Mouse (Mus musculus): ENCODE measurements around the gene Ank3. TPM values are rescaled to one million over a fixed set of nuclear protein-coding genes. Genes with fewer than 3 reads are reported as not detected.

The Ank3 gene
- polyA plus RNA-seq, 1 experiment from 2014 or later: 44.7 TPM

DNA sequence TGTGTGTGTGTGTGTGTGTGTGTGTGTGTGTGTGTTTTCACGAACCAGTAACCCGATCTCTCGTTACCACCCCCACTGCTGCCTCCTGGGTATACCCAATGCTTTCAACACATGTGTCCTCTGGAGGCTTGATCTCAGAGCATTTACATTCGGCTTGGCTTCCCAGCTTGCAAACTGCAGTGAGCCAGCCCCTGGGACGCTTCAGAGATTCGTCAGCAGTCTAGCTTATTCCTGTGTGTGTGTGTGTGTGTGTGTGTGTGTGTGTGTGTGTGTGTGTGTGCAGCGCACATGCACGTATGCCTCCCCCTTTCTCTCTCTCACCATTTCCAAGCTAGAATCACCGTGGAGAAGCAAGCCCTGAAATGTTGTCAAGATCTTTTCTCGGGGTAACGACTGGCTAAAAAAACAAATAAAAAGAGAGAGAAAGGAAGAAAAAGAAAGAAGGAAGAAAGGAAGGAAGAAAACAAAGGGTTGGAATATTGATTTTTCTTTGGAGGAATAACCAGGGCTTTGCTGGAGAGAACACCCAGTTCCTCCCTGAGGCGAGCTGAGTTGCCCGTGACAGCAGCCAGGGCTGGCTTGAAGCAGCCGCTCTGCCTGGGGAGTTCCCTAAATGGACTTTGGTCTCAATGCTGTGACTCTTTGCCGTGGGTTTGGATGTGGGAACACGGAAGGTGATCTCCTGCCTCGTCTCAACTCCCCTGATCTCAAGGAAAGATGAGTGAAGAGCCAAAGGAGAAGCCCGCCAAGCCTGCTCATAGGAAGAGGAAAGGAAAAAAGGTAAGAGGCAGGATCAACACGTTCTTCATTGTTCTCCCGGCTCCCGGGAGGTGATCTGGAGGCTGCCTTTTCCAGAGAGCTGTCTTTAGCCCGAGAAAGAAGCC lies 135.2 kb downstream of the Ank3 start:
- Histone ChIP-seq H3K4me1 (replicated peaks) (peaks cover 54% of the 10 kb centered on the region), H3K4me3 (peak overlapping the region; percentile 52), H3K9me3 (no peaks in the 10 kb centered on the region), H3K27ac (peak overlapping the region; percentile 87), H3K36me3 (no peaks in the 10 kb centered on the region), H3K27me3 (ENCODE audit: insufficient read depth, poor library complexity, severe bottlenecking) (no peaks in the 10 kb centered on the region)
- 3% methylated on average over 22 of the region's 22 CpGs for WGBS
- DNase-seq (ENCODE audit: low spot score): peak; percentile 75

DNA sequence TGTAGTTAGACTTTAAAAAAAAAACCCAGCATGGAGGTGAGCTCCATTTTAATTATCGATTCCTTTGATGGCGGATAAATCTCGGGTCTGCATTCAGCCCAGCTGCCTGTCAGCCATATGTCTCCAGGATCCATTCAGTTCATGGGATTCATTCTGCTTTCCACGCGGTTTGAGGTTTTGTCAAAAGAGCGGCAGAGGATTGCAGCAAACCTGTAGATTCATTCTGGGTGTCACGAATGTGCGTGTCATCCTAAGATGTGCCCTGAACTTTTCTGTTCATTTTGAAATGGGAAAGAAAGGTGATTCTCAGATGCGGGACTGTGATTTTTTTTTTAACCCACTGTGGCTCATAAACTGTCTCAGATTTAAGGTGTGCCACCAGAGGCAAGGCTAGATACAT lies 136.1 kb downstream of the Ank3 start:
- peaks cover 54% of the 10 kb centered on the region for H3K4me1 ChIP-seq (replicated peaks)
- no peak for DNase-seq (ENCODE audit: low spot score)
- H3K27ac ChIP-seq: peak overlapping the region; percentile 87
- H3K27me3 ChIP-seq (ENCODE audit: insufficient read depth, poor library complexity, severe bottlenecking): no peaks in the 10 kb centered on the region
- no peaks in the 10 kb centered on the region for H3K36me3 ChIP-seq
- WGBS: 56% methylated on average over 9 of the region's 9 CpGs
- no peaks in the 10 kb centered on the region for H3K9me3 ChIP-seq
- peak overlapping the region; percentile 52 for H3K4me3 ChIP-seq

GRCm38 (mm10) chr10:69535123-69535930 lies 136.8 kb downstream of the Ank3 start:
- no peaks in the 10 kb centered on the region for H3K27me3 ChIP-seq (ENCODE audit: insufficient read depth, poor library complexity, severe bottlenecking)
- H3K4me3 ChIP-seq: peak overlapping the region; percentile 52
- H3K9me3 ChIP-seq: no peaks in the 10 kb centered on the region
- DNase-seq (ENCODE audit: low spot score): peak; percentile 53
- peaks cover 54% of the 10 kb centered on the region for H3K4me1 ChIP-seq (replicated peaks)
- WGBS: 50% methylated on average over 15 of the region's 15 CpGs
- no peaks in the 10 kb centered on the region for H3K36me3 ChIP-seq
- H3K27ac ChIP-seq: peak overlapping the region; percentile 87

DNA sequence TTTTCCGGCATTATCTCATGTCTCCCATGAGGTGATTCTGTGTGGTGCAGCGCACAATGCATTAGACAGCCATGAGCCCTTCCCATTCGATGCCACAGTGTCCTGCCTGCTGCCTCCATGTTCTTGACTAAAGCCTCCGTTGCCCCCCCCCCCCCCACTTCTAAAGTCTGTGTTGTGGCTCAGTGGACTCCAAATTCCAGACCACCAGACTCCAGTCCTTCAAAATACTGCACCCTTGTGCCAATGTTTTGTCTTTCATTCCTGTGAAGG lies 137.3 kb downstream of the Ank3 start:
- WGBS: 59% methylated on average over 4 of the region's 4 CpGs
- Histone ChIP-seq H3K36me3 (no peaks in the 10 kb centered on the region), H3K9me3 (no peaks in the 10 kb centered on the region), H3K4me1 (replicated peaks) (peaks cover 54% of the 10 kb centered on the region), H3K4me3 (peak overlapping the region; percentile 52), H3K27ac (peak overlapping the region; percentile 67; the same call in 1 of the 2 replicates), H3K27me3 (ENCODE audit: insufficient read depth, poor library complexity, severe bottlenecking) (no peaks in the 10 kb centered on the region)
- DNase-seq (ENCODE audit: low spot score): no peak

- peak overlapping the region; percentile 67; the same call in 1 of the 2 replicates for H3K27ac ChIP-seq
- no peaks in the 10 kb centered on the region for H3K36me3 ChIP-seq
- no peaks in the 10 kb centered on the region for H3K9me3 ChIP-seq
- H3K4me1 ChIP-seq (replicated peaks): peaks cover 54% of the 10 kb centered on the region
- DNase-seq (ENCODE audit: low spot score): no peak
- H3K4me3 ChIP-seq: peak overlapping the region; percentile 52
- 68% methylated on average over 9 of the region's 9 CpGs for WGBS
- no peaks in the 10 kb centered on the region for H3K27me3 ChIP-seq (ENCODE audit: insufficient read depth, poor library complexity, severe bottlenecking)
Observed at GRCm38 (mm10) chr10:69536372-69537075, 138.0 kb downstream of the Ank3 start.

GRCm38 (mm10) chr10:69538236-69538635 lies 139.7 kb downstream of the Ank3 start:
- no peaks in the 10 kb centered on the region for H3K36me3 ChIP-seq
- H3K27ac ChIP-seq: no peak overlapping the region
- H3K9me3 ChIP-seq: no peaks in the 10 kb centered on the region
- WGBS: 94% methylated on average over 2 of the region's 2 CpGs
- H3K4me3 ChIP-seq: no peak overlapping the region
- DNase-seq (ENCODE audit: low spot score): no peak
- H3K27me3 ChIP-seq (ENCODE audit: insufficient read depth, poor library complexity, severe bottlenecking): no peaks in the 10 kb centered on the region
- peaks cover 41% of the 10 kb centered on the region for H3K4me1 ChIP-seq (replicated peaks)

GRCm38 (mm10) chr10:69542439-69542838 lies 143.9 kb downstream of the Ank3 start:
- no peaks in the 10 kb centered on the region for H3K36me3 ChIP-seq
- no peak overlapping the region for H3K27ac ChIP-seq
- WGBS: 90% methylated on average over 3 of the region's 3 CpGs
- H3K4me3 ChIP-seq: no peak overlapping the region
- H3K4me1 ChIP-seq (replicated peaks): peaks cover 5% of the 10 kb centered on the region
- H3K27me3 ChIP-seq (ENCODE audit: insufficient read depth, poor library complexity, severe bottlenecking): no peaks in the 10 kb centered on the region
- no peaks in the 10 kb centered on the region for H3K9me3 ChIP-seq
- no peak for DNase-seq (ENCODE audit: low spot score)

DNA sequence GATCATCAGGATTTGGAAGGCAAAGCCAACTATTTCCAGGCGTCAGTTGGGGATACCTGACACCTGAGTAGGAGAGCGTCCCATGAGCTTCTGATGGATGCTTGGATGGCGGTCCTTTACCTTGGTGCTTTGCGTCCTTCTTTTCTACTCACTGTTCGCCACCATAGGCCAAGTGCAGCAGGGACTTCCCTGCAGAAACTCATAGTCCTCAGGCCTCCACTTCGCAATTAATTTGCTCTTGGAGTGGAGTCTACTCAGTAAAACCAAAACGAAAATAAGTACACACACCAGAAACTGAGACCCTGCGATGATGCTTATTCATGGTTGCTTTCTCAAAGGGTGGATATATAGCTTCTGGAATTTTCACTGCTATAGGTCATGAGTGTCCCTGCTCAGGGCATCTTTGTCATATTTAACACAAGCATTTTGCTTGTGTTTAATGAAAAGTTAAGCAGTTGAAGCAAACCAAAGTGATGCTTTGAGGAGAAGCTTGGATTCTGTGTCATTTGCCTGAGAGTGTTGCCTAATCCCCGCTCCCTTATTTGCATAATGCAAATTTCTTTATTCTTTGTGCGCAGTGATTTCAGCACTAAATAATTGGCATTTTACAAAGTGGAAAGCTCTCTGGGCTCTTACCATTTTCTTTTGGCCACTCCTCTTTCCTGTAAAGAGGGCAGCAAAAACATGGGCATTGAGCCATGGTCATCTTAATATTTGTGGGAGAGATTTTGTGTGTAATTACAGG lies 145.5 kb downstream of the Ank3 start:
- no peak overlapping the region for H3K4me3 ChIP-seq
- no peak for DNase-seq (ENCODE audit: low spot score)
- H3K27ac ChIP-seq: no peak overlapping the region
- no peaks in the 10 kb centered on the region for H3K27me3 ChIP-seq (ENCODE audit: insufficient read depth, poor library complexity, severe bottlenecking)
- H3K4me1 ChIP-seq (replicated peaks): no peaks in the 10 kb centered on the region
- no peaks in the 10 kb centered on the region for H3K9me3 ChIP-seq
- WGBS: 93% methylated on average over 10 of the region's 10 CpGs
- H3K36me3 ChIP-seq: no peaks in the 10 kb centered on the region

DNA sequence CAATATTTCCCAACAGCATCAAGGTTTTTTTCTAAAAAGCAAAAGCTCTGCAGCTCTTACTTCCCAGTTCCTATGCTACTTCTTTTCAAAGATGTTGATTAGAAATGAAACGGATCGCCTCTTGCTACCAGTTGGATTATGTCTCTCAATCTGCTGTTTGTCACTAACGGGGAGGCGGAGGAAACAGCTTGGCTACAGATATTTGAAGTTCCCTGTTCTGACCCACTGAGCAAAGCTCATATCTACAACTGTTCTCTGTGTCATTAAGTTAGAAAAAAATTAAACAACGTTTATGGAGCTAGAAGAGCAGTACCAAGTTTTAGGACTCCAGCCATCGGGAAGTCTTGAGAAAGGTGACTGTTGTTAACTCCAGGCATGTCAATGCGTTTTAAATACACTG lies 146.1 kb downstream of the Ank3 start:
- no peaks in the 10 kb centered on the region for H3K27me3 ChIP-seq (ENCODE audit: insufficient read depth, poor library complexity, severe bottlenecking)
- no peaks in the 10 kb centered on the region for H3K9me3 ChIP-seq
- H3K27ac ChIP-seq: no peak overlapping the region
- no peak overlapping the region for H3K4me3 ChIP-seq
- WGBS: 92% methylated on average over 7 of the region's 7 CpGs
- H3K36me3 ChIP-seq: no peaks in the 10 kb centered on the region
- H3K4me1 ChIP-seq (replicated peaks): no peaks in the 10 kb centered on the region
- no peak for DNase-seq (ENCODE audit: low spot score)

- WGBS: 87% methylated on average over 3 of the region's 3 CpGs
- DNase-seq (ENCODE audit: low spot score): no peak
- no peak overlapping the region for H3K4me3 ChIP-seq
Observed at GRCm38 (mm10) chr10:69545936-69546335, 147.4 kb downstream of the Ank3 start.

GRCm38 (mm10) chr10:69546643-69547042 lies 148.1 kb downstream of the Ank3 start:
- Histone ChIP-seq H3K4me3 (no peak overlapping the region), H3K9me3 (no peaks in the 10 kb centered on the region), H3K27me3 (ENCODE audit: insufficient read depth, poor library complexity, severe bottlenecking) (no peaks in the 10 kb centered on the region), H3K36me3 (no peaks in the 10 kb centered on the region), H3K4me1 (replicated peaks) (peaks cover 4% of the 10 kb centered on the region), H3K27ac (no peak overlapping the region)
- WGBS: 71% methylated on average over 6 of the region's 6 CpGs
- no peak for DNase-seq (ENCODE audit: low spot score)

More at GRCm38 (mm10) chr10:69545936-69546335, 147.4 kb downstream of the Ank3 start:
- H3K9me3 ChIP-seq: no peaks in the 10 kb centered on the region
- no peak overlapping the region for H3K27ac ChIP-seq
- no peaks in the 10 kb centered on the region for H3K27me3 ChIP-seq (ENCODE audit: insufficient read depth, poor library complexity, severe bottlenecking)
- H3K36me3 ChIP-seq: no peaks in the 10 kb centered on the region
- H3K4me1 ChIP-seq (replicated peaks): peaks cover 4% of the 10 kb centered on the region

GRCm38 (mm10) chr10:69548771-69549170 lies 150.2 kb downstream of the Ank3 start:
- no peaks in the 10 kb centered on the region for H3K36me3 ChIP-seq
- H3K27ac ChIP-seq: no peak overlapping the region
- no peaks in the 10 kb centered on the region for H3K9me3 ChIP-seq
- peaks cover 4% of the 10 kb centered on the region for H3K4me1 ChIP-seq (replicated peaks)
- no peak overlapping the region for H3K4me3 ChIP-seq
- WGBS: 90% methylated on average over 3 of the region's 3 CpGs
- DNase-seq (ENCODE audit: low spot score): no peak
- no peaks in the 10 kb centered on the region for H3K27me3 ChIP-seq (ENCODE audit: insufficient read depth, poor library complexity, severe bottlenecking)

Measured in hindbrain, embryonic 10.5 days (tissue).